Mouse (Mus musculus): ENCODE results near the gene Kcnn3. TPM values are rescaled to one million over a fixed set of nuclear protein-coding genes. Genes with fewer than 3 reads are reported as not detected.

Gene Kcnn3
- polyA plus RNA-seq, 1 experiment from 2014 or later = 0.03 TPM

DNA sequence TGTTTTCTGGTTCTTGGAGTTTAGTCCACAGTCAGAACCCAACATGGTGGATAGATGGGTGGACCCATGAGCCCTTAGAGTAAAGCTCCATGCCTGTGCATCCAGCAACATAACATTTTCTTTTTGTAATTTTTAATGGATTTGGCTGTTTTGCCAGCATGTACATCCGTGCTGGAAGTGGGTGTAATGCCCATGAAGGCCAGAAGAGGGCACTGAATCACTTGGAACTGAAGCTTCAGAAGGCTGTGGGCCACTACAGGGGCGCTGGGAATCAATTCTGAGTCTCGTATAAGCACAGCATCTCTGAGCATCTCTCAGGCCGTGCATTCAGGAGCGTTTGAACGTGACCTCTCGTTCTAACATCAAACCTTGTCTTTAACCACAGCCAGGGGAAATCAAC, 79.0 kb downstream of the Kcnn3 start:
- WGBS (ENCODE audit: missing documents) = 93% methylated on average over 7 of the region's 7 CpGs
- H3K27ac ChIP-seq = no peak overlapping the region
- no peak overlapping the region for H3K4me3 ChIP-seq (ENCODE audit: inconsistent target)
- no peaks in the 10 kb centered on the region for H3K79me2 ChIP-seq (ENCODE audit: inconsistent target)
- no peaks in the 10 kb centered on the region for H3K36me3 ChIP-seq (ENCODE audit: inconsistent target)

DNA sequence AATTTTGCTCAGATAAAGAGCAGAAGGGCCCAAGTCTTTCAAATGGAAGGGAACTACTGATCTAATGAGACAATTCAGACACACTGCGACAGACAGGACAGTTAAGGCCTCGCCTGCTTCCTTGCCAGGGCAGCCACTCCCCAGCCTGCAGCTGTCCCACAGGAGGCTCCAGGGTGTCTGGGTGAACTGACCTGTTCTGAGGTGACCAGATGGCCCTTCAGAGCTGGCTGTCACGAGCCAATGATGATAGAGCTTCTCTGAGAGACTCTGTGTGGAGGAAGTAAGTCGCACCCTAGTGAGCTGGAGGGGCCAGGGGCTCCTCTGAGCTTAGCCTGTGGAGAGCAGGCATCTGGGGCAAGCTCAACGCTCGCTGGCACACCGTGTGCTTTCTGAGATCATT, 81.1 kb downstream of the Kcnn3 start:
- WGBS (ENCODE audit: missing documents) = 72% methylated on average over 7 of the region's 7 CpGs
- Histone ChIP-seq H3K79me2 (ENCODE audit: inconsistent target) (no peaks in the 10 kb centered on the region), H3K36me3 (ENCODE audit: inconsistent target) (no peaks in the 10 kb centered on the region), H3K4me3 (ENCODE audit: inconsistent target) (no peak overlapping the region), H3K27ac (no peak overlapping the region)

DNA sequence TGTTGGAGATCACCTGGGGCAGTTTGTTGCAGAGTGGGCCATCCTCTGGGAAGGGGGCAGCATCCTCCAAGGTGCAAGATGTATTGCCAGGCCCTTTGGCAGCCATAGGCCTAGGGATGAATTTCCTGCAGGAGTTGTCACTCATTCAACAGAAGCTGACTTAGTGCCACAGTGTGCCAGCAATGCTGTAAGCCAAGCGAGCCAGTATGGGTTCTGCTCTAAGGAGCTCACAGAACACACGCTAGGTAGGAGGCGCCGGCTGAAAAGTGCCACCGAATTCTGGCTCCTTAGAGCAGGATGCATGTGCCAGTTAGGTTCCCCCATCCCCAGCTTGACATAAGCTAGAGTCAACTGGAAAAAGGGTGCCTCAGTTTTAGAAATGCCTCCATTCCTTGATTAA, 83.3 kb downstream of the Kcnn3 start:
- H3K27ac ChIP-seq = no peak overlapping the region
- no peaks in the 10 kb centered on the region for H3K79me2 ChIP-seq (ENCODE audit: inconsistent target)
- 98% methylated on average over 5 of the region's 5 CpGs for WGBS (ENCODE audit: missing documents)
- H3K4me3 ChIP-seq (ENCODE audit: inconsistent target) = no peak overlapping the region
- H3K36me3 ChIP-seq (ENCODE audit: inconsistent target) = no peaks in the 10 kb centered on the region

DNA sequence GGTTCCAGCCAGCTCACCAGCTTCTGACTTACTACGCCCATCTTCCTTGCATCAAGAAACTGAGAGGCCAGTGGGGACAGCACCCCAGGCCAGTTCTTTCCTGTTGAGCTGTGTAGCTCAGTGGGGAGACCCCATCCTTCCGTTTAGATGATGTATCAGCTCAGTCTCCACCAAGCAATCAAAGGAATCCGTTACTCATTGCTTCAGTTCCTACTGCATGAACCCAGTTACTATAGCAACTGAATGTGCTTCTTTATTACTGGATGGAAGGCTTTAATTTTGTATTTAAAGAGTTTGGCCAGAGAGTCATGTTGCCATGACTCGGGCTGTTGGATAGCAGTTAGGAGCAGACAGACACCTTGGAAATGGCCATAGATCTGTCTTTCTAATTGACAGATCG, 85.3 kb downstream of the Kcnn3 start:
- Histone ChIP-seq H3K36me3 (ENCODE audit: inconsistent target) (no peaks in the 10 kb centered on the region), H3K27ac (no peak overlapping the region), H3K4me3 (ENCODE audit: inconsistent target) (no peak overlapping the region), H3K79me2 (ENCODE audit: inconsistent target) (no peaks in the 10 kb centered on the region)
- WGBS (ENCODE audit: missing documents) = 93% methylated on average over 5 of the region's 5 CpGs

DNA sequence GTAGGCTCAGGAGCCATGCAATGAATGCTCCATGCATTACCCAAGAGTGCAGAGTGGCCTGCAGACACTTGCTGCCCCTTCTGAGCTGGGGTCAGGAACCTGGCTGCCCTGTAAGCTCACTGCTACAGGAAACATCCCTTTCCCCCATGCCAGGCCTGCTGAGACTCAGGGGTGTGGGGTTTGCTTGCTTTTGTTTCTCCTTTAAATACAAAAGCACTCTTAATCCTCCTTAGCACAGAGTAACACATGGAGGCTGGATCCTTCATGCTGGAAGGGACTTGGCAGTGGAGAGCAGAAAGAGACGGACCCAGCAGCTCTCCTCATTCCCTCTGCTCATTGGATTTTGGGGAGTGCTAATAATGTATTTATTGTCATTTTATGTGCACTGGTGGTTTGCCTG, 87.4 kb downstream of the Kcnn3 start:
- 71% methylated on average over 1 of the region's 1 CpGs for WGBS (ENCODE audit: missing documents)
- H3K27ac ChIP-seq = no peak overlapping the region
- H3K36me3 ChIP-seq (ENCODE audit: inconsistent target) = no peaks in the 10 kb centered on the region
- H3K79me2 ChIP-seq (ENCODE audit: inconsistent target) = no peaks in the 10 kb centered on the region
- H3K4me3 ChIP-seq (ENCODE audit: inconsistent target) = no peak overlapping the region

DNA sequence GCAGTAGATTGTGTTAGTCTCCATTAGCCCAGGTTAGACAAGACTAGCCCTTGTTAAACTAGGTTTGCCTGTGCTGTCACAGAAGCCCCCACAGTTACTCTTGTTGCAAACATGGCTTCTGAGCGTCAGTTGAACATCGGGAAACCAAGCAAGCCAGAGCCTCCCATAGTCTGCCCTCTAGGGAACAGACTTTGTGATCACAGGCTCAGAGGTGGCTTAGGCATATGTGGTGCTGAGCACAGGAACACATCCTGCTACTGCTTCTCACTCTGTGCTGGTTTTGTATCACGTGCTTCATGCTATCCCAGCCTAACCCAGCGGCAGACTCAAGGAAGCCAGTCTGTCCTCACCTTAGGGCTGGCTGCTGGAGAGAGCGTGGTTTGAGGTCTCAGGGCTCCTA, 92.1 kb downstream of the Kcnn3 start:
- no peaks in the 10 kb centered on the region for H3K79me2 ChIP-seq (ENCODE audit: inconsistent target)
- H3K36me3 ChIP-seq (ENCODE audit: inconsistent target) = no peaks in the 10 kb centered on the region
- no peak overlapping the region for H3K27ac ChIP-seq
- H3K4me3 ChIP-seq (ENCODE audit: inconsistent target) = no peak overlapping the region
- 64% methylated on average over 5 of the region's 5 CpGs for WGBS (ENCODE audit: missing documents)

DNA sequence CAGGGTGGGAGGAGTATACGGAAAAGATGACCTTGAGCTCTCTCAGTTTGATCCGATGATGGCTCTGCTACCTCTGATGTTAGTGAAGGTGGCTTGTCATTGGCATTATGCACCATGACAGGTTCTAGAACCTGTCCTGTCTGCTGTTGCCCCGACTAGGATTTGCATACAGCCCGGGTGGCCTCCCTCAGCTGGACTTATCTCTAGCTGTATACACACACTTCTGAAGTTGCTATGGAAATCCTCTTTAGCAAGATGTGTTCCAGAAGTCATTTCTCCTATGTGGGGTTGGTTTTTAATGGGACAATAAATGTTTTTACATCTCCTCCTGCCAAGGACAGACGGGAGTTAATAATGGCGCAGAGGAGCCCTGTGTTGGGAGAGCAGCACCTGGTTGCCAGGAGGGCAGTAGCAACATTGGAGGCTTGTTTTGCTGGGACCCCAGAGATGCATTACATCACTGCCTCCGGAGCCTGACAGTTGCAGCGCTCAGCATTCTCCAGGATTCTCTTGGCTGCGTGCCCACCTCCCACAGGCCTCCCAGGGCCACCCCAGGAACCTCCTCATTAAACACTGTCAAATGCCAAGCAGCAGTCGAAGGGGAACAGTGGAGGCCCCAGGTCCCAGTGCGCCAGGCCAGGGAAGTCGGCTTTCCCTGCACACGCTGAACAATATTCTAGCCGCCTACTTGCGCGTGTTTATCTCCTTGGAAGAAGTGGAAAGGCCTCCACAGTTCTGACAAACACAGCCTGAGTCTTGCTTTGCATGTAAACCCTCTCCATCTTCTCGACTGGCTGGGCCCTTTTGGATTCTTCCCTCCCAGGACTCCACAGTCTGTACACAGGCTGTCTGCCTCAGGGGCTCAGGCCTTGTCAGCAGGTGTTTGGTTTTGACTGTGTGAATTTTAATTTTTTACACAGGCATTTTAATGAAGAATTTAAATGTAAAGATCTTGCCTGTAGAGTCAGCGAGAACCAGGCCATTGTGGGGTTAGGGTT, 93.9 kb downstream of the Kcnn3 start:
- H3K36me3 ChIP-seq (ENCODE audit: inconsistent target) = no peaks in the 10 kb centered on the region
- no peak overlapping the region for H3K27ac ChIP-seq
- H3K79me2 ChIP-seq (ENCODE audit: inconsistent target) = no peaks in the 10 kb centered on the region
- H3K4me3 ChIP-seq (ENCODE audit: inconsistent target) = no peak overlapping the region
- 92% methylated on average over 18 of the region's 18 CpGs for WGBS (ENCODE audit: missing documents)

DNA sequence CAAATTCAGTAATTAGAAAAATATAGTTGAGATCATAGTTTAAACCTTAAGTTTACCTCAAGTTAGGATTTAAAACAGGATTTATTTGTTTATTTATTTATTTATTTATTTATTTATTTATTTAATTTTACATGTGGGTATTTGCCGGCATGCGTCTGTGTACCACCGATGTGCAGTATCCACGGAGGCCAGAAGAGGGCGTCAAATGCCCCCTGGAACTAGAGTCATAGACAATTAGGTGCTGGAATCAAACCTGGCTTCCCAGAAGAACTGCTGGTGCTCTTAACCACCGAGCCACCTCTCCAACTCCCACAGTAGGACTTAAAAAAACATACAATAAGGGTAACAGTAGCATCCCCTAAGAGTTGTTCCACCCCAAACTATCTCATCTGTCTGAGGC, 96.9 kb downstream of the Kcnn3 start:
- Histone ChIP-seq H3K27ac (no peak overlapping the region), H3K36me3 (ENCODE audit: inconsistent target) (no peaks in the 10 kb centered on the region), H3K79me2 (ENCODE audit: inconsistent target) (no peaks in the 10 kb centered on the region), H3K4me3 (ENCODE audit: inconsistent target) (no peak overlapping the region)
- 73% methylated on average over 6 of the region's 6 CpGs for WGBS (ENCODE audit: missing documents)

DNA sequence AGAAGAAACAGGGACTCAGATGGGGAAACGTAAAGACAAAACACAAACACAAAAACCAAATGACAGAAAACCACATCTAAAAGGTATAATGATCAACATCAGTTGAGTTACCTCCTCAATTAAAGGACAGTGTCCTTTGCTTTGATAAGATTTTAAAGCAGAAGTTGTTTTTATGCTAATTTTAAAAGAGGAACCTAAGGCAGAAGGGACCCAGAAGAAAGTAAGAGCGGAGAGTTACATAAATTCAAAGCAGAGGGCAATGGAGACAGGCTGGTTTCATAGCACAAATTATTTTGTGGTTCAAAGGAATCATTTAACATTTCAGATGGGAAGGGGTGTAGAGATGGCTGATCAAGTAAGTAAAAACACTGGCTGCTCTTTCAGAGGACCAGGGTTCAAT, 97.4 kb downstream of the Kcnn3 start:
- no peak overlapping the region for H3K27ac ChIP-seq

DNA sequence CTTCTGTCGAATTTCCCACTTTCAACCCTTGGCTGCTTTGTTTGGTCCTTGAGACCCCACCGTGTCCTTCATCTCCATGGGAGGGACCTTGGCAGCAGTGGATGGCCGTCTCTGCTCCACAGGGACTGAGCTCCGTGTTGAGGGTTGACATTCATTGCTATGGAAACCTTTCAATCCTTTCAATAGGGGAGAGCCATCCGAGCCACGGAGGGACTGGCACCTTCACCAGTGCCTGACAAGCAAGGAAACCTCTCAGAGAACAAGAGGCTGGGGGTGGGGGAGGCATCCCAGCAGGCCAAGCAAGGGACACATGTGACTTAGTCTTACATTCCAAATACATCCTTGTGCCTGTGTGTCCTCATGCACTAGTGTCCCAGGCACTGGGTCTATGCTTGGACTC, 102.9 kb downstream of the Kcnn3 start:
- H3K27ac ChIP-seq = no peak overlapping the region
- H3K4me3 ChIP-seq (ENCODE audit: inconsistent target) = no peak overlapping the region
- H3K36me3 ChIP-seq (ENCODE audit: inconsistent target) = no peaks in the 10 kb centered on the region
- H3K79me2 ChIP-seq (ENCODE audit: inconsistent target) = no peaks in the 10 kb centered on the region
- 80% methylated on average over 6 of the region's 6 CpGs for WGBS (ENCODE audit: missing documents)

More for the DNA sequence above, 97.4 kb downstream of the Kcnn3 start:
- H3K4me3 ChIP-seq (ENCODE audit: inconsistent target) = no peak overlapping the region
- no peaks in the 10 kb centered on the region for H3K36me3 ChIP-seq (ENCODE audit: inconsistent target)
- no peaks in the 10 kb centered on the region for H3K79me2 ChIP-seq (ENCODE audit: inconsistent target)
- 17% methylated on average over 2 of the region's 2 CpGs for WGBS (ENCODE audit: missing documents)

DNA sequence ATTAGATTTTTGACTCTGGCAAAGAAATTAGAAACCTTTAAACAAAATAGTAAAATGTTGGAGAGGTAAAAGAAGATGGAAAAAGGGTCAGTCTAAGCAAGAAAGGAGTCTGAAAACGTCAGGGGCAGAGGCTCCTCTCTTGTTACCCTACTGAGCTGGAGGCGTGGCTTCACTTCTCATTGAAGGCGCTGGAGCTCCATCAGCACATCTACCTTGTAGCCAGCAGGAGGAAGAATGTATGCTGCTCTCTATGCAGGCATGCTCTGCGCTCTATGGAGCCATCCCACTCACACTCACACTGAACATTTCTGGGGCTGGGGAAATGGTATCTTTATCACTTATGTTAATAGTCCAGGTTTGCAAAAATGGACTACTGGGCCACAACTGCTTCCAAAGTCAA, 103.6 kb downstream of the Kcnn3 start:
- Histone ChIP-seq H3K27ac (no peak overlapping the region), H3K4me3 (ENCODE audit: inconsistent target) (no peak overlapping the region), H3K36me3 (ENCODE audit: inconsistent target) (no peaks in the 10 kb centered on the region), H3K79me2 (ENCODE audit: inconsistent target) (no peaks in the 10 kb centered on the region)
- WGBS (ENCODE audit: missing documents) = 78% methylated on average over 4 of the region's 4 CpGs

DNA sequence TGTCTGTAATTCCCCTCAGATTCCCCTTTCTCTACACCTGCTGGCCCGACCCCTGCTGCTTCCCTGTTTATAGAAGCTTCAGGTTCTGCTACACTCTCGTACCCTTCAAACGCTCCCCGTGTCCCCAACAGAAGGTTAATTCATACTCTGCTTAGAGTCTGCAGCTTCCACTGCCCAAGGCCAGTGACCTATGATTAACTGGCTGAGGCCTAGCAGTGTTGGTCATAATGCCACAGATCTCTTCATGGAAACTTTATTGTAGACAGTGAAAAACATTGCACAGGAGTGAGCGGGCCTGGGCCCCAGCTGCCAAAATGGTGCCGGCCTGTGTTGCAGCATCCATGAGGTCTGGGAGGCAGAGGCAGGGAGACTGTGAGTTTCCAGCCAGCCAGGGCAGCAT, 104.0 kb downstream of the Kcnn3 start:
- no peak overlapping the region for H3K4me3 ChIP-seq (ENCODE audit: inconsistent target)
- no peak overlapping the region for H3K27ac ChIP-seq
- 88% methylated on average over 6 of the region's 6 CpGs for WGBS (ENCODE audit: missing documents)
- no peaks in the 10 kb centered on the region for H3K36me3 ChIP-seq (ENCODE audit: inconsistent target)
- no peaks in the 10 kb centered on the region for H3K79me2 ChIP-seq (ENCODE audit: inconsistent target)

DNA sequence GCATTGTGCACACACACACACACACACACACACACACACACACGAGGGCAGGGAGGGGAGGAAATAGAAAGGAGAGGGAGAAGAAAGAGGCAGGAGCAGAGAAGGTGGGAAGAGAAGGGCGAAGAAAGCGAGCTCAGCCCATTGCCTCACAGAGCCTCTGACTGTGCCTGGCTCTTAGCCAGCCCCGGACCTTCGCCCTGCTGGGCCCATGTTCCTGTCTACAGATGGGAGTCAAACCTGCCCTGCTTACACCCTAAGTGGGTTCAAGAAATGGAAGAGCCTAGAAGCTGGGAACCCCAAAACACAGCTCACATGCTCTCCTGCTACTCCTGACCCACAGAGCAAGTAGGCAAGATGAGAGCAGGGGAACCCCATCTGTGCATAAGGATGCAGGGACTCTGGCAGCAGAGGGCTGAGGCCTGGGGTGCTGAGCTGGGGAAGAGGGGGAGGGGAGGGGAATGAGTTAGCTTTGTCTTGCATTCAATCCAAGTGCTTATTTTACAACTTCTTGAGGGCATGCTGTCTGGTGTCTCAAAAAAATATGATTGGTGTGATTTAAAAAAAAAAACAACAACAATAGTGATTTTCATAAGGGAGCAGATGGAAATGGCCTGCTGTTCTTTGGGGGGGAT, 105.0 kb downstream of the Kcnn3 start:
- 90% methylated on average over 4 of the region's 5 CpGs for WGBS (ENCODE audit: missing documents)
- H3K79me2 ChIP-seq (ENCODE audit: inconsistent target) = no peaks in the 10 kb centered on the region
- H3K36me3 ChIP-seq (ENCODE audit: inconsistent target) = no peaks in the 10 kb centered on the region
- no peak overlapping the region for H3K27ac ChIP-seq
- no peak overlapping the region for H3K4me3 ChIP-seq (ENCODE audit: inconsistent target)

DNA sequence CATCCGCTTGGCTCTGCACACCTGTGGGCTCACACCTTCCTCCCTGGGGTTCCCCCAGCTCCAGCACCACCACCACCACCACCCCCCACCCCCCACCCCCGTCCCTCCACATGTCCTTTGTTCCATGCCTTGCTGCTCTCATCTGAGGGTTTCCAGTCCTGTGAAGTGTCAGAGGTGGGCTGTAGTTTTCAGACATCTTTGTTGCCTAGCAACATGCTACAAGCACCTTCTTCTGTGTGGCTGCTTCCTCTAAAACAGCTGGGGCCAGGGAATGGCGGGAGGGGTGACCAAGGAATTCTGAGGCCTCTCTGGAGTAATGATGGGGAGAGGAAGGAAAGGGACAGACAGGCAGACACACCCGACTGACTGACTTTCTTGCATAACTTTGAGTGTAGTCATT, 106.6 kb downstream of the Kcnn3 start:
- no peak overlapping the region for H3K27ac ChIP-seq
- no peaks in the 10 kb centered on the region for H3K79me2 ChIP-seq (ENCODE audit: inconsistent target)
- no peak overlapping the region for H3K4me3 ChIP-seq (ENCODE audit: inconsistent target)
- 59% methylated on average over 4 of the region's 4 CpGs for WGBS (ENCODE audit: missing documents)
- no peaks in the 10 kb centered on the region for H3K36me3 ChIP-seq (ENCODE audit: inconsistent target)

DNA sequence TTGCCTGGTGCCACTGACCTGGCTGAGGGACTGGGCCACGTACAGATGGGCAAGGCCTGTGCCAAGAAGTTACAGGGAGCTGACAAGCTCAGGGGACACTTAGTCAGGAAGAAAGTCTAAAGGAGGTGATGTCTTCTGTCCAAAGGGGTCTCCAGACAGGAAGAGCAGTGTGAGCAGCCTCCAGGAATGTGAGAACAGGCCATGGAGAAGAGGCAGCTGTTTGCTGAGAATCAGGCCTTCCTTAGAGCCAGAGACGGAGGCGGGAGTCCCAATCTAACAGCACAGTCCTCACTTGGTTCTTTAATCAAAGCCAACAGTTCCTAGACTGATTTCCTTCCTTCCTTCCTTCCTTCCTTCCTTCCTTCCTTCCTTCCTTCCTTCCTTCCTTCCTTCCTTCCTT, 109.8 kb downstream of the Kcnn3 start:
- H3K79me2 ChIP-seq (ENCODE audit: inconsistent target) = no peaks in the 10 kb centered on the region
- WGBS (ENCODE audit: missing documents) = 89% methylated on average over 3 of the region's 3 CpGs
- no peak overlapping the region for H3K4me3 ChIP-seq (ENCODE audit: inconsistent target)

More for the DNA sequence above, 109.8 kb downstream of the Kcnn3 start:
- Histone ChIP-seq H3K36me3 (ENCODE audit: inconsistent target) (no peaks in the 10 kb centered on the region), H3K27ac (no peak overlapping the region)
